Mouse (Mus musculus) midbrain, postnatal 0 days (tissue): ENCODE data around the gene Slx4ip. TPM values are rescaled to one million over a fixed set of nuclear protein-coding genes. Genes with fewer than 3 reads are reported as not detected.
"Not testable (repeated sequence)": the region's sequence is repeated elsewhere in the genome, so short reads cannot be mapped to it uniquely, and the experiment has no call there.

ENCODE experiments used
- ATAC-seq: fragments of 200-750 bp; cut with Nextera tagmentation; 2 replicates; pipeline ENCODE4 v1.8.0; 2017; ENCODE audit warnings: moderate number of reproducible peaks, mild to moderate bottlenecking, moderate TSS enrichment, moderate library complexity; ENCODE audit not compliant: low FRiP score
- DNase-seq: peaks from one replicate; pipeline ENCODE4 v3.0.0-alpha.2; 2015; ENCODE audit warnings: low spot score
- H3K27ac ChIP-seq: fragments of 300-500 bp; sonication (generic); 2 replicates; pipeline ENCODE4 v1.5.1; 2014; ENCODE audit warnings: low read depth, mild to moderate bottlenecking, low read length, mixed read lengths
- H3K27me3 ChIP-seq: fragments of 300-500 bp; sonication (generic); 2 replicates; pipeline ENCODE4 v1.6.1; 2014; ENCODE audit warnings: low read length, control low read depth, mixed read lengths; ENCODE audit not compliant: insufficient read depth
- H3K36me3 ChIP-seq: fragments of 300-500 bp; sonication (generic); 2 replicates; pipeline ENCODE4 v1.6.1; 2014; ENCODE audit warnings: low read length, control low read depth, mixed read lengths; ENCODE audit not compliant: insufficient read depth
- H3K4me1 ChIP-seq: fragments of 300-500 bp; sonication (generic); 2 replicates; pipeline ENCODE4 v1.6.1; 2014; ENCODE audit warnings: mild to moderate bottlenecking, control low read depth, antibody characterized with exemption, low read length, mixed read lengths; ENCODE audit not compliant: insufficient read depth
- H3K4me2 ChIP-seq: fragments of 300-500 bp; sonication (generic); 2 replicates; pipeline ENCODE4 v1.6.1; 2014; ENCODE audit warnings: low read depth, mild to moderate bottlenecking, low read length, mixed read lengths; ENCODE audit not compliant: poor library complexity, severe bottlenecking
- H3K4me3 ChIP-seq: fragments of 300-500 bp; sonication (generic); 2 replicates; pipeline ENCODE4 v1.5.1; 2014; ENCODE audit warnings: low read depth, mild to moderate bottlenecking, low read length, moderate library complexity
- H3K9ac ChIP-seq: fragments of 300-500 bp; sonication (generic); replicated peaks from 2 replicates; pipeline ENCODE4 v1.6.1; 2014; ENCODE audit warnings: mild to moderate bottlenecking, low read length, moderate library complexity, mixed read lengths; ENCODE audit not compliant: poor library complexity, severe bottlenecking
- H3K9me3 ChIP-seq: fragments of 300-500 bp; sonication (generic); 2 replicates; pipeline ENCODE4 v1.6.1; 2016; ENCODE audit warnings: low read length, control low read depth
- CTCF ChIP-seq: IDR thresholded peaks from 2 replicates; pipeline ENCODE4 v1.5.1; 2016; ENCODE audit warnings: antibody characterized with exemption, mild to moderate bottlenecking
- WGBS: fragments of 180-500 bp; shearing (Covaris S2); extraction: QIAGEN DNeasy Blood & Tissue Kit; methylation state at CpG from one replicate; pipeline ENCODE4 v1.1.7; 2014; 5-methylcytosine and 5-hydroxymethylcytosine counted together
- polyA plus RNA-seq: library from polyadenylated mRNA; unstranded; fragments of >200 nt; fragmentation: Nextera tagmentation; extraction: Ambion mirVana; gene quantifications from 2 replicates; pipeline ENCODE4 v1.2.1, GENCODE M21; 2015
- total RNA-seq: library from RNA; depleted of rRNA; stranded (reverse); fragments of >200 nt; gene quantifications from 2 replicates; pipeline ENCODE4 v1.2.3, GENCODE M21; 2014; rRNA removed

Slx4ip gene
- total RNA-seq (9.7 TPM in 2 replicates), polyA plus RNA-seq (7.0 and 8.5 TPM in 2 replicates)

- Histone ChIP-seq H3K27me3 (no peaks in the 10 kb centered on the region), H3K4me3 (peak within 1 kb of the TSS; percentile 69), H3K4me2 (peak within 1 kb of the TSS; percentile 50), H3K36me3 (no peaks in the 10 kb centered on the region), H3K9me3 (no peaks in the 10 kb centered on the region), H3K9ac (peak within 1 kb of the TSS; percentile 81), H3K4me1 (0 out of 2 replicates have a peak, but pooled peaks cover 4% of the 10 kb centered on the region), H3K27ac (peak within 1 kb of the TSS; percentile 93)
- WGBS, result 1% methylated on average over 49 of the region's 49 CpGs
- no peak; the same call in none of the 2 replicates for TF ChIP-seq CTCF
- peak; percentile 98 for ATAC-seq
- DNase-seq, result peak; percentile 100
These were observed at the start of gene Slx4ip, which contains the start of the genes AL731706.1 and Mkks for GRCm38 (mm10) chr2:136891068-136891950. Slx4ip (plus strand) TSS chr2:136891218. AL731706.1 (minus strand) TSS chr2:136891389. Mkks (minus strand) TSS chr2:136891389.

GRCm38 (mm10) chr2:136850366-136850765 is 40.7 kb upstream of the Slx4ip start:
- no peaks in the 10 kb centered on the region for H3K36me3 ChIP-seq
- DNase-seq, result no peak
- TF ChIP-seq CTCF, result no peak
- H3K4me1 ChIP-seq, result no peaks in the 10 kb centered on the region
- no peaks in the 10 kb centered on the region for H3K27me3 ChIP-seq
- no peak overlapping the region for H3K4me3 ChIP-seq
- H3K4me2 ChIP-seq, result no peak overlapping the region
- 75% methylated on average over 3 of the region's 3 CpGs for WGBS
- H3K27ac ChIP-seq, result no peak overlapping the region
- H3K9ac ChIP-seq, result no peak overlapping the region
- no peak for ATAC-seq
- H3K9me3 ChIP-seq, result no peaks in the 10 kb centered on the region

- peak overlapping the region; percentile 26; the same call in 1 of the 2 replicates for H3K27ac ChIP-seq
- 18% methylated on average over 5 of the region's 5 CpGs for WGBS
- ATAC-seq, result 0 out of 2 replicates have a peak, but pooled peaks have one; percentile 34
- H3K4me1 ChIP-seq, result no peaks in the 10 kb centered on the region
- no peaks in the 10 kb centered on the region for H3K27me3 ChIP-seq
- DNase-seq, result peak; percentile 2
- H3K9ac ChIP-seq, result no peak overlapping the region
- no peaks in the 10 kb centered on the region for H3K9me3 ChIP-seq
- no peak overlapping the region for H3K4me3 ChIP-seq
- H3K36me3 ChIP-seq, result no peaks in the 10 kb centered on the region
- no peak overlapping the region for H3K4me2 ChIP-seq
- TF ChIP-seq CTCF, result no peak
These were observed 36.3 kb upstream of the Slx4ip start for GRCm38 (mm10) chr2:136854543-136855388.

GRCm38 (mm10) chr2:136885579-136885978 is 5.4 kb upstream of the Slx4ip start, which contains the start of gene AL731706.2:
AL731706.2 (minus strand) TSS chr2:136885679.
- no peaks in the 10 kb centered on the region for H3K9me3 ChIP-seq
- ATAC-seq (no peak), DNase-seq (no peak)
- H3K9ac ChIP-seq, result no peak within 1 kb of the TSS
- no peak within 1 kb of the TSS for H3K27ac ChIP-seq
- no peaks in the 10 kb centered on the region for H3K27me3 ChIP-seq
- 95% methylated on average over 2 of the region's 2 CpGs for WGBS
- H3K4me2 ChIP-seq, result no peak within 1 kb of the TSS
- TF ChIP-seq CTCF, result no peak
- no peak within 1 kb of the TSS for H3K4me3 ChIP-seq
- 0 out of 2 replicates have a peak, but pooled peaks cover 4% of the 10 kb centered on the region for H3K4me1 ChIP-seq
- H3K36me3 ChIP-seq, result peaks cover 12% of the 10 kb centered on the region

- Histone ChIP-seq H3K9me3 (no peaks in the 10 kb centered on the region), H3K4me1 (0 out of 2 replicates have a peak, but pooled peaks cover 4% of the 10 kb centered on the region), H3K36me3 (0 out of 2 replicates have a peak, but pooled peaks cover 5% of the 10 kb centered on the region), H3K9ac (no peak overlapping the region), H3K27ac (no peak overlapping the region), H3K4me3 (no peak overlapping the region), H3K27me3 (no peaks in the 10 kb centered on the region), H3K4me2 (no peak overlapping the region)
- WGBS, result 52% methylated on average over 4 of the region's 4 CpGs
- no peak for ATAC-seq
- TF ChIP-seq CTCF, result peak; percentile 79
- DNase-seq, result peak; percentile 66
These were observed 4.2 kb upstream of the Slx4ip start for GRCm38 (mm10) chr2:136886846-136887245.

GRCm38 (mm10) chr2:136890716-136891067 is 326 bp upstream of the Slx4ip start:
- peak overlapping the region; percentile 81 for H3K9ac ChIP-seq
- not testable (repeated sequence) for H3K27me3 ChIP-seq, H3K4me1 ChIP-seq, DNase-seq, H3K9me3 ChIP-seq, H3K36me3 ChIP-seq
- ATAC-seq, result peak; percentile 67
- H3K27ac ChIP-seq, result peak overlapping the region; percentile 93
- H3K4me3 ChIP-seq, result peak overlapping the region; percentile 69
- WGBS, result 6% methylated on average over 15 of the region's 15 CpGs
- H3K4me2 ChIP-seq, result peak overlapping the region; percentile 47
